8 mouse cellular contexts compared by ENCODE assay signal in the genomic region with DNA sequence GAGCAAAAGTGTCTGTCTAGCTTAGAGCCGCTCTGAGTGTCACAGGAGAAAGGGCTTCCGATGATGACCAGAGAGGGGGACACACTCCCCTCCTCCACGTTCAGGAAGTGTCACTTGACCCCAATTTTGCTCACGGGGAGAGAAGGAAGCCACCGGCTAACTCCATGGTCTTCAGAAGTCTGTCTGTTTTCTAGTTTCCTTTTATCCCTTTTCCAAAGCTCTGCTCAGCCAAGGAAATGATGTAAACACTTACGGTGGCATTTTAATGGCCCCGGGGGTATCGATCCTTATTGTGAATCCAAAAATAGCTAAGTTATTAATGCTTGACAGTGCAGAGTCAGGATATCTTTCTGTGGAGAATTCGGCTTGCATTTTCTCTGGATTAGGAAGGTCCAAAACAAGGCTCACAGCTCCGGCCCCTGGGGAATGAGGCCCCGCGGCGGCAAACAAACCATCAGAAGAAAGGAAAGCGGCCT. TPM values are rescaled to one million over a fixed set of nuclear protein-coding genes. Genes with fewer than 3 reads are reported as not detected.
DNase-seq lines count a peak whose midpoint lies in the region; ATAC-seq and TF ChIP-seq lines count a peak whose summit lies in the region.

No protein-coding gene starts in this region.

- H3K4me3 ChIP-seq in kidney, postnatal 0 days (replicated peaks; ENCODE audit: low read depth, low read length) = peak overlapping the region; percentile 38
- H3K4me3 ChIP-seq in embryonic facial prominence, embryonic 13.5 days = peak overlapping the region; percentile 32
- peak overlapping the region; percentile 57 for H3K4me3 ChIP-seq in intestine, embryonic 16.5 days (ENCODE audit: low read length)
- H3K4me3 ChIP-seq in midbrain, embryonic 16.5 days (ENCODE audit: low read depth, low read length) = no peak overlapping the region

- 0 out of 2 replicates have a peak overlapping the region, but pooled peaks have one; percentile 31 for H3K9ac ChIP-seq in kidney, postnatal 0 days (ENCODE audit: low read depth, low read length)
- H3K9ac ChIP-seq in embryonic facial prominence, embryonic 13.5 days = no peak overlapping the region
- H3K9ac ChIP-seq in intestine, embryonic 16.5 days (ENCODE audit: low read depth, low read length) = 0 out of 2 replicates have a peak overlapping the region, but pooled peaks have one; percentile 10
- H3K9ac ChIP-seq in midbrain, embryonic 16.5 days (ENCODE audit: low read depth, low read length) = peak overlapping the region; percentile 12; the same call in 1 of the 2 replicates

- peaks cover 12% of the 10 kb centered on the region; the same call in 1 of the 2 replicates for H3K4me1 ChIP-seq in kidney, postnatal 0 days (replicated peaks; ENCODE audit: insufficient read depth, low read length)
- H3K4me1 ChIP-seq in embryonic facial prominence, embryonic 13.5 days = peaks cover 43% of the 10 kb centered on the region
- peaks cover 18% of the 10 kb centered on the region for H3K4me1 ChIP-seq in intestine, embryonic 16.5 days (ENCODE audit: control insufficient read depth, insufficient read depth, low read length)
- H3K4me1 ChIP-seq in midbrain, embryonic 16.5 days (ENCODE audit: control insufficient read depth, insufficient read depth, low read length) = peaks cover 37% of the 10 kb centered on the region

- H3K27ac ChIP-seq in kidney, postnatal 0 days = no peak overlapping the region
- no peak overlapping the region for H3K27ac ChIP-seq in embryonic facial prominence, embryonic 13.5 days
- no peak overlapping the region for H3K27ac ChIP-seq in intestine, embryonic 16.5 days (ENCODE audit: low read length)
- H3K27ac ChIP-seq in midbrain, embryonic 16.5 days (ENCODE audit: low read length) = peak overlapping the region; percentile 81

- WGBS in kidney, postnatal 0 days = 14% methylated on average over 14 of the region's 14 CpGs
- 8% methylated on average over 14 of the region's 14 CpGs for WGBS in embryonic facial prominence, embryonic 13.5 days
- WGBS in intestine, embryonic 16.5 days = 10% methylated on average over 14 of the region's 14 CpGs
- 11% methylated on average over 14 of the region's 14 CpGs for WGBS in midbrain, embryonic 16.5 days

- H3K9me3 ChIP-seq in kidney, postnatal 0 days (replicated peaks; ENCODE audit: low read length) = no peaks in the 10 kb centered on the region
- H3K9me3 ChIP-seq in embryonic facial prominence, embryonic 13.5 days = no peaks in the 10 kb centered on the region
- H3K9me3 ChIP-seq in intestine, embryonic 16.5 days (ENCODE audit: control insufficient read depth, low read length) = no peaks in the 10 kb centered on the region
- no peaks in the 10 kb centered on the region for H3K9me3 ChIP-seq in midbrain, embryonic 16.5 days (replicated peaks; ENCODE audit: control insufficient read depth, low read length, poor library complexity, severe bottlenecking)

- H3K36me3 ChIP-seq in kidney, postnatal 0 days (ENCODE audit: insufficient read depth, low read length) = no peaks in the 10 kb centered on the region
- H3K36me3 ChIP-seq in embryonic facial prominence, embryonic 13.5 days = no peaks in the 10 kb centered on the region
- H3K36me3 ChIP-seq in intestine, embryonic 16.5 days (ENCODE audit: control insufficient read depth, insufficient read depth, low read length) = no peaks in the 10 kb centered on the region
- no peaks in the 10 kb centered on the region for H3K36me3 ChIP-seq in midbrain, embryonic 16.5 days (ENCODE audit: control insufficient read depth, insufficient read depth, low read length)

- H3K27me3 ChIP-seq in kidney, postnatal 0 days (ENCODE audit: insufficient read depth, low read length) = no peaks in the 10 kb centered on the region
- peaks cover 19% of the 10 kb centered on the region for H3K27me3 ChIP-seq in embryonic facial prominence, embryonic 13.5 days
- peaks cover 15% of the 10 kb centered on the region for H3K27me3 ChIP-seq in intestine, embryonic 16.5 days (replicated peaks; ENCODE audit: control insufficient read depth, insufficient read depth, low read length)
- no peaks in the 10 kb centered on the region for H3K27me3 ChIP-seq in midbrain, embryonic 16.5 days (ENCODE audit: control insufficient read depth, insufficient read depth, low read depth, low read length)

- no peak for TF ChIP-seq CTCF in kidney, postnatal 0 days (IDR thresholded peaks at IDR 0.05; ENCODE audit: low read depth)

- peak overlapping the region; percentile 74 for H3K4me2 ChIP-seq in kidney, postnatal 0 days (ENCODE audit: low read length)
- peak overlapping the region; percentile 58 for H3K4me2 ChIP-seq in embryonic facial prominence, embryonic 13.5 days
- H3K4me2 ChIP-seq in intestine, embryonic 16.5 days (ENCODE audit: low read depth, low read length) = peak overlapping the region; percentile 57
- H3K4me2 ChIP-seq in midbrain, embryonic 16.5 days (ENCODE audit: low read length) = no peak overlapping the region; the same call in 1 of the 2 replicates

- peak; percentile 22 for DNase-seq in kidney, postnatal 0 days (ENCODE audit: low spot score)
- no peak for DNase-seq in kidney, adult 11 months
- DNase-seq in layer of hippocampus, adult 9-11 months = no peak
- no peak for DNase-seq in c-Kit-positive CD71-positive TER-119-positive erythroid progenitor cells, embryonic 14.5 days (ENCODE audit: low spot score)

- ATAC-seq in kidney, postnatal 0 days (replicated peaks; ENCODE audit: low FRiP score, low read depth) = no peak
- ATAC-seq in embryonic facial prominence, embryonic 13.5 days (ENCODE audit: insufficient number of reproducible peaks, insufficient read depth, low FRiP score, low TSS enrichment, low read depth) = no peak
- no peak for ATAC-seq in intestine, embryonic 16.5 days
- no peak for ATAC-seq in midbrain, embryonic 16.5 days
- ATAC-seq in frontal cortex, adult (ENCODE audit: low TSS enrichment) = no peak

RNA-seq across cellular contexts. Expression of gene Tnrc6c, which starts 54.3 kb away (rescaled TPM):
- polyA plus RNA-seq in kidney, postnatal 0 days (2015; fragmentation: Nextera tagmentation; extraction: Ambion mirVana) = 8.7 and 8.8 TPM in 2 replicates
- 18.4 and 22.5 TPM in 2 replicates for polyA plus RNA-seq in embryonic facial prominence, embryonic 13.5 days (2015; fragmentation: Nextera tagmentation; extraction: Ambion mirVana)
- polyA plus RNA-seq in intestine, embryonic 16.5 days (2015; fragmentation: Nextera tagmentation; extraction: Ambion mirVana) = 6.6 and 6.8 TPM in 2 replicates
- polyA plus RNA-seq in midbrain, embryonic 16.5 days (2015; fragmentation: Nextera tagmentation; extraction: Ambion mirVana) = 28.1 and 31.6 TPM in 2 replicates
